23 mouse cellular contexts compared by ENCODE assay signal in the genomic region with DNA sequence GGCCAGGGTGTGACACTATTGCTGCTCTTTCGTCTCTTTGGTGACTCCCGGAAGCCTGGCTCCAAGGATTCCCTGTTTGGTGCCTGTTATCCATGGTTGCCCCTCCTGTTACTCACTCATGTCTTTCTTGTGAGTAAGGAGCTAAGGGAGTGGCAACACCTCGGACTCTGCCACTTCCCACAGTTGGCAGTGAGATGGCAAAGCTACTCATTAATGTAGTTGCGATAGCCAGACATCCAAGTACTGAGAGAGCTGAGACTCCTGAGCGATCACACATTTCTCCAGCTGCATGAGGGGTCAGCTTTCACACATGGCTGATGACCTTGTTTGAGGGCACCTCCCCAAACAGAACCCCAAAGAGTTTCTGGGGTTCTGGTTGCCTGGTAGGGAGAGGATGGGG. TPM values are rescaled to one million over a fixed set of nuclear protein-coding genes. Genes with fewer than 3 reads are reported as not detected.
DNase-seq lines count a peak whose midpoint lies in the region; ATAC-seq and TF ChIP-seq lines count a peak whose summit lies in the region.
"Had no signal": no experiment of that assay in that cellular context is flagged by ENCODE, and none has a peak within 500 bp of the region (broad histone marks: within the 10 kb centered on the region; RNA-seq: fewer than 3 reads in every experiment).

No protein-coding gene starts in this region.

- no peak for ATAC-seq in kidney, embryonic 16.5 days (ENCODE audit: low FRiP score, low TSS enrichment)
- no peak for ATAC-seq in forebrain, embryonic 15.5 days (replicated peaks)
- no peak for ATAC-seq in hindbrain, embryonic 11.5 days (ENCODE audit: low FRiP score)
- ATAC-seq: forebrain, embryonic 16.5 days; hindbrain, embryonic 16.5 days had no signal

- no peak for TF ChIP-seq CTCF in small intestine, adult 2 months (IDR thresholded peaks at IDR 0.05; ENCODE audit: extremely low read depth, insufficient read length, insufficient replicate concordance, low read depth, low read length)

- H3K36me3 ChIP-seq in kidney, embryonic 16.5 days (ENCODE audit: insufficient read depth, low read length), result no peaks in the 10 kb centered on the region
- H3K36me3 ChIP-seq in small intestine, adult 2 months (ENCODE audit: control insufficient read depth, insufficient read depth, low read length), result peaks cover 31% of the 10 kb centered on the region
- no peaks in the 10 kb centered on the region for H3K36me3 ChIP-seq in forebrain, embryonic 15.5 days
- no peaks in the 10 kb centered on the region for H3K36me3 ChIP-seq in hindbrain, embryonic 11.5 days (ENCODE audit: control insufficient read depth, insufficient read depth, low read length)
- H3K36me3 ChIP-seq: embryonic facial prominence, embryonic 12.5 days; heart, embryonic 12.5 days; hindbrain, embryonic 12.5 days had no signal

- H3K4me3 ChIP-seq in kidney, embryonic 16.5 days (ENCODE audit: low read length), result no peak overlapping the region
- H3K4me3 ChIP-seq in small intestine, adult 2 months (ENCODE audit: low read depth, low read length), result no peak overlapping the region
- H3K4me3 ChIP-seq in forebrain, embryonic 15.5 days, result no peak overlapping the region
- no peak overlapping the region for H3K4me3 ChIP-seq in hindbrain, embryonic 11.5 days (ENCODE audit: low read depth, low read length)
- H3K4me3 ChIP-seq: embryonic facial prominence, embryonic 12.5 days; heart, embryonic 12.5 days; hindbrain, embryonic 12.5 days had no signal

- no peaks in the 10 kb centered on the region for H3K4me1 ChIP-seq in kidney, embryonic 16.5 days (ENCODE audit: insufficient read depth, low read length)
- peaks cover 19% of the 10 kb centered on the region for H3K4me1 ChIP-seq in small intestine, adult 2 months (ENCODE audit: control insufficient read depth, insufficient read depth, insufficient read length, low read length)
- H3K4me1 ChIP-seq in forebrain, embryonic 15.5 days, result no peaks in the 10 kb centered on the region
- H3K4me1 ChIP-seq in hindbrain, embryonic 11.5 days (replicated peaks; ENCODE audit: control insufficient read depth, insufficient read depth, low read length), result no peaks in the 10 kb centered on the region
- H3K4me1 ChIP-seq: embryonic facial prominence, embryonic 12.5 days; heart, embryonic 12.5 days; hindbrain, embryonic 12.5 days had no signal

- 85% methylated on average over 5 of the region's 5 CpGs for WGBS in kidney, embryonic 16.5 days
- 42% methylated on average over 5 of the region's 5 CpGs for WGBS in small intestine, adult 2 months
- 94% methylated on average over 5 of the region's 5 CpGs for WGBS in forebrain, embryonic 15.5 days
- WGBS in hindbrain, embryonic 11.5 days, result 85% methylated on average over 5 of the region's 5 CpGs

- H3K9ac ChIP-seq in kidney, embryonic 16.5 days (replicated peaks; ENCODE audit: low read length), result no peak overlapping the region
- H3K9ac ChIP-seq in forebrain, embryonic 15.5 days (replicated peaks), result no peak overlapping the region
- no peak overlapping the region for H3K9ac ChIP-seq in hindbrain, embryonic 11.5 days (ENCODE audit: low read depth, low read length)
- H3K9ac ChIP-seq: embryonic facial prominence, embryonic 12.5 days; heart, embryonic 12.5 days; hindbrain, embryonic 12.5 days had no signal

- no peak for TF ChIP-seq POLR2A in small intestine, adult 2 months (IDR thresholded peaks at IDR 0.05; ENCODE audit: low read depth, low read length)

- peaks cover 4% of the 10 kb centered on the region; the same call in 1 of the 2 replicates for H3K9me3 ChIP-seq in kidney, embryonic 16.5 days (ENCODE audit: low read length)
- no peaks in the 10 kb centered on the region for H3K9me3 ChIP-seq in forebrain, embryonic 15.5 days
- H3K9me3 ChIP-seq in hindbrain, embryonic 11.5 days (ENCODE audit: control insufficient read depth, low read length), result no peaks in the 10 kb centered on the region
- H3K9me3 ChIP-seq: embryonic facial prominence, embryonic 12.5 days; hindbrain, embryonic 12.5 days had no signal

- no peak overlapping the region for H3K4me2 ChIP-seq in kidney, embryonic 16.5 days (replicated peaks; ENCODE audit: low read depth, low read length)
- no peak overlapping the region for H3K4me2 ChIP-seq in forebrain, embryonic 15.5 days (replicated peaks)
- H3K4me2 ChIP-seq in hindbrain, embryonic 11.5 days (replicated peaks; ENCODE audit: low read depth, low read length), result no peak overlapping the region
- H3K4me2 ChIP-seq: embryonic facial prominence, embryonic 12.5 days; heart, embryonic 12.5 days; hindbrain, embryonic 12.5 days had no signal

- no peak overlapping the region for H3K27ac ChIP-seq in kidney, embryonic 16.5 days (ENCODE audit: low read length)
- peak overlapping the region; percentile 96 for H3K27ac ChIP-seq in small intestine, adult 2 months (ENCODE audit: insufficient read depth, low read depth, low read length)
- H3K27ac ChIP-seq in forebrain, embryonic 15.5 days (replicated peaks), result no peak overlapping the region
- H3K27ac ChIP-seq in hindbrain, embryonic 11.5 days (ENCODE audit: low read depth, low read length), result no peak overlapping the region
- H3K27ac ChIP-seq: embryonic facial prominence, embryonic 12.5 days; hindbrain, embryonic 12.5 days had no signal

- no peaks in the 10 kb centered on the region for H3K27me3 ChIP-seq in kidney, embryonic 16.5 days (ENCODE audit: insufficient read depth, low read length)
- no peaks in the 10 kb centered on the region for H3K27me3 ChIP-seq in small intestine, adult 2 months (ENCODE audit: control insufficient read depth, insufficient read depth, low read length)
- H3K27me3 ChIP-seq in forebrain, embryonic 15.5 days, result no peaks in the 10 kb centered on the region
- H3K27me3 ChIP-seq in hindbrain, embryonic 11.5 days (ENCODE audit: control insufficient read depth, insufficient read depth, low read length), result no peaks in the 10 kb centered on the region
- H3K27me3 ChIP-seq: embryonic facial prominence, embryonic 12.5 days; heart, embryonic 12.5 days; hindbrain, embryonic 12.5 days had no signal

- peak; percentile 72 for DNase-seq in kidney, adult 11 months
- peak; percentile 36 for DNase-seq in 3134 (ENCODE audit: extremely low read depth, insufficient read length, low spot score)
- DNase-seq in kidney, adult 9 months, result peak; percentile 77
- no peak for DNase-seq in hindbrain, embryonic 11.5 days (ENCODE audit: low spot score)
- DNase-seq: adrenal gland, postnatal 10 days; cerebellum, adult 11 months; cerebellum, adult 8-10 months; cerebellum, postnatal 25 days; gastrocnemius, postnatal 10 days; heart, adult 18-20 months had no signal

RNA-seq across cellular contexts. Expression of gene Clrn3, which starts 18.0 kb away (rescaled TPM):
- polyA plus RNA-seq in kidney, embryonic 16.5 days (2015; fragmentation: Nextera tagmentation; extraction: Ambion mirVana), result 14.3 and 17.3 TPM in 2 replicates
- 13.8 and 41.7 TPM in 2 replicates for polyA plus RNA-seq in small intestine, adult 2 months (2012; rRNA removed)
- not detected in 2 replicates for polyA plus RNA-seq in forebrain, embryonic 15.5 days (2015; fragmentation: Nextera tagmentation; extraction: Ambion mirVana)
- polyA plus RNA-seq in hindbrain, embryonic 11.5 days (2014; fragmentation: Nextera tagmentation; extraction: Ambion mirVana), result not detected in 2 replicates
- polyA plus RNA-seq: brain, embryonic 14.5 days; C2C12; cortical plate, adult 2 months; embryonic facial prominence, embryonic 12.5 days; forebrain, embryonic 11.5 days; forebrain, embryonic 16.5 days; frontal cortex, adult 2 months; heart, embryonic 12.5 days; hindbrain, embryonic 12.5 days; hindbrain, embryonic 16.5 days had no signal

RNA-seq across cellular contexts. Expression of gene Ptpre, which starts 26.9 kb away (rescaled TPM):
- 1.3 and 1.7 TPM in 2 replicates for polyA plus RNA-seq in kidney, embryonic 16.5 days (2015; fragmentation: Nextera tagmentation; extraction: Ambion mirVana)
- polyA plus RNA-seq in small intestine, adult 2 months (2012; rRNA removed), result 4.3 and 17.0 TPM in 2 replicates
- 3.1 and 3.4 TPM in 2 replicates for polyA plus RNA-seq in forebrain, embryonic 15.5 days (2015; fragmentation: Nextera tagmentation; extraction: Ambion mirVana)
- 0.83 and 1.3 TPM in 2 replicates for polyA plus RNA-seq in hindbrain, embryonic 11.5 days (2014; fragmentation: Nextera tagmentation; extraction: Ambion mirVana)

Comparison
In these comparisons a context has a peak if more than half of its experiments do, and no peak if none do; other contexts are left out.
1. RNA of gene Clrn3, which starts 18.0 kb away (polyA plus RNA-seq): 13.8 to 41.7 TPM in small intestine, adult 2 months and 14.3 to 17.3 TPM in kidney, embryonic 16.5 days; not detected in hindbrain, embryonic 11.5 days and not detected in forebrain, embryonic 15.5 days; every median in the first group is over 10 times any median in the second.